Mouse (Mus musculus) heart, postnatal 0 days (tissue): ENCODE data around the gene Hspb9.

ENCODE experiments used
- CTCF ChIP-seq: IDR thresholded peaks from 2 replicates; pipeline ENCODE4 v1.5.1; 2016; ENCODE audit warnings: antibody characterized with exemption, control low read depth, low read depth
- EP300 ChIP-seq: IDR thresholded peaks from 2 replicates; pipeline ENCODE4 v1.6.1; 2016; ENCODE audit warnings: antibody characterized with exemption, low read depth

- TF ChIP-seq CTCF (no peak), EP300 (no peak)
These were observed 23.6 kb downstream of the Hspb9 start for GRCm38 (mm10) chr11:100737105-100737733.
